Mouse (Mus musculus) MEL-GATA-1-ER (cell line): Measurements from ENCODE around the gene Rasal3.

Source experiments
- DNase-seq: peaks from one replicate; pipeline ENCODE4 v3.0.0-alpha.2; 2012; ENCODE audit warnings: low read depth; ENCODE audit errors: extremely low read depth

Gene Rasal3

DNA sequence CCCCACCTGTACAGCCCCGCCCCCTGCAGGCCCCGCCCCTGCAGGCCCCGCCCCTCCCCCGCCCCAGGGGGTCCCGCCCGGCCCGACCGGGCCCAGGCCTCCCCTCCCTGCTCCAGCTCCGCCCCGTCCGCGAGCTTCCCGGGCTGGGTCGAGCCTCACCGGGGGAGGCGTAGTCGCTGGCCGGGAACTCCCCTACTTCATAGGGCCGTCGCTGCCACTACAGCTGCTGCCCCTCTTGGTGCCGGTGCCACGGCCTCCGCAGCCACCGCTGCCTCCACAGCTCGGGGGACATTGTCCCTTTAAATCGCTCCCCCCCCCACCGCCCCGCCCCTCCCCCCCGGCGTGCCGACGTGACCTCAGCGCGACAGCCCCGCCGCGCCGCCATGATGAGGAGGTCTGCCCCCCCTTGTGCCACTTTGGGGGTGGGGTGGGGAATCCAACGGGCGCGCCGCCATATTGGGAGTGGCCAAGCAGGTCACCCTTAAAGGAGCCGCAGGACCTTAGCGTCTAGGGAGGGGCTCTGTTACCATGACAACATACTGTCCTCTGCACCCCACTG lies 14.2 kb downstream of the Rasal3 start, which contains the start of gene Wiz:
Gene Wiz (minus strand): TSS at position 339 of the 559 bp plus-strand sequence.
- peak; percentile 71 for DNase-seq

DNA sequence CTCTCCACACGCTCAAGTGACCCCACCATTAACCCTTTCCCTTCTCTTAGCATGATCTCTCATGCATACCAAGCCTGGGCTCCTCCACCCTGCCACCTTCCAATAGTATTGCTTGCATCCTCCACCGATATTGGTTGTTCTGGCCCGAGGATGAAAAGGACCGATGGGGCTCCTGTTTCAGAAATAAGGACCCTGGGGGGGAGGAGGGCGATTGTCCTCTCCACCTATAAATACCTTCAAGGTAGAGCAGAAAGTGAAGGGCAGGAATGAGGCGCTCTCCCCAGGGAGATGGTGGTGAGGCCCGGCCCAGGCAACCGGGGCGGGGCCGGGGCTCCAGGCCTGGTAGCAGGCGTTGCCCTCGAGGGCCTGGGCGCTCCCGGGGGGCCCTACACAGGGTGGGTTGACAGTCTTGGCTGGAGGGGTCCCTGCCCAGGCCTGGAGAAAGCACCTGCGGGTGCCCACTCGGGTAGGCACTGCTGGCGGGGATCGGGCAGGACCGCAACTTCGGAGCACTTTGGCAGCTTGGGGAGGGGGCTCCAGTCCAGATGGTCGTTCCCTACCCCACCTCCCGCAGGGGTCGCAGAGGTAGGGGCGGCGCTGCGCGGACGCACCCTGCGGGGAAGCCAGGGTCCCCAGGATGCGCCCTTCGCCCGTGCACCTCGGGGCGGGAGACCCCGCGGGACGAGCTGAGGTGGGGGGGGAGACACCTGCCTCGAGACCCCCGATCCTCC lies 14.8 kb downstream of the Rasal3 start:
- no peak for DNase-seq

DNA sequence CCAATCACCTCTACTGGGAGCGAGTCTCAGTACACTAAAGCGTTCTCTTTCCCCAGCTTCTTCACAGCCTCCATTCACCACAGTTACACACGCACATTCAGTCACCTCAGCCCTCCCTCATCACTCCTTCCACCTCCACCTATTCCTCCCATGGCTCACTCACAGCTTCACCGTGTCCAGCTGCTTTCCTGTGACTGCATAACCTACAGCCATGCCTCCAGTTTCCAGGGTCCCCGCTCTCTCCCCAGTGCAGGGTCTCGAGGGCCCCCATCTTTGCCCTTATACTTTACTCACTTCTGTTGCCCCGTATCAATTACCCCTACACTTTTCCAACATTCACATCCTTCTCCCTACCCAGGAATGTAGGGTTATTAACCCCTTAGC lies 15.4 kb downstream of the Rasal3 start:
- no peak for DNase-seq

DNA sequence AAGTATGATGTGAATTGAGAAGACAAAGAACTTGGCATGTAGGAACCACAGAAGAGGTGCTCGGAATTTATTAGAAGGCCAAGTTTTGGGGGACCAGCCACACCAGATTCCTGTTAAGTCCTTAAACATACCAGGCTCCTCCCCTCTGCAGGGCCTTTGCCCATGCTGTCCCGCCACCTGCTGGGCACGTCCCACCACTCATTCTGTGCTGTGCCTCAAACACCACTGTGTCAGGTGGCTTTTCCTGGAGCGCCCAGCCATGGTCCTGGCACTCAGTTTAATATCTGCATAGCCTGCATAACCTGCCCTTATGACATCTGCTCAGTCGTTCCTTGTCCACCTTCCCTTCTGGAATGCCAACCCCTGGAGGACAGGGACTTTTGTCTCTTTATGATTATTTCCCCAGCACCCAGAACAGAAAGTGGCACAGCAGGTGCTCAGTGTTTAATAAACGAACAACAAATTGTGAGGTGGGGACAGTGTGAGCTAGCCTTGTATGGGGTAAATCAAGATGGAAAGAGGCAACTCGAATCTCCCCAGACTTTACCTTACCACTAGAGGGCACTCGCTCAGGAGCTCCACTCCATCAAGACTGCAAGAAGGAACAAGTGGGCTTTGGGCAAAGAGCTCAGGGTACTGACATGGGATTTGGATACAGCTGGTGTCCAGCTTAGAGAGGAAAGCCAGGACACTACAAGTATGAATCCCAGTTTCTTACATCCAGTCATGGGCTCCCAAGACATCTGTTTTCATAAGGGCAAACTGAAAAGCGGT lies 16.5 kb downstream of the Rasal3 start:
- peak; percentile 43 for DNase-seq

DNA sequence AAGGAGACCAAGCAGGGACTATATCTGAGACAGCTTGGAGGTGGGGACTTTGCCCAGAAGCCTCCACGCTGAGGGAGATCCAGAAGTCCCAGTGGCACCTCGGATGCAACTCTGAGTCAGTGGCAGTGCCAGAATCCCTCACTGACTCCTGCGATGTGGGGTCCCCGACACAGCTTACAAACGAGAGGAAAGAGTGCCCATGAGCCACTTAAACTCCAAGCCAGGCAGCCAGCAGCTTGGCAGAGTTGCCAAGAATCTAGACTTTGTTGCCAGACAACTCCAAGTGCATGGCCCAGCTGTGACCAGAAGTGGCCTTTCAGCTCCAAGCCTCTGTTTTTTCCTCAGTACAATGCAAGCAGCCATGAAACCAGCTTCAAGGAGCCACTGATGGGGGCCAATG lies 19.7 kb downstream of the Rasal3 start:
- DNase-seq: no peak

DNA sequence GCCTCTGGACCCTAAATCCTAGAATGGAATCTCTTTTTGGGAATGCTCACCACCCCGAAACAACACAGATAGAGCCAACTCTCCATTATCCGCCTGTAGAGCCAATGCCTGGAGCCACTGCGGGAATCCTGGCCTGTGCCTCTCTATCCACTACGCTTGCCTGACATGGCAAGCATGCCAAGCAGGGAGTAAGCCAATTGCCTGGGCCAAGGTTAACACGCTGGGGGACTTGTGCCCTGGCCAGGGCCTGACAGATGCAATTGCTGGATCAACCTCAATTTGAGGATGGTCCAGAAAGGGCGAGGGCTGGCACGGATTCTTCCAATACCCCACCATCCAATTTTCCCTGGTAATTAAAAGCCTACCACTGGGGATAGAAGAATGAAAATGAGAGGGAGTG lies 20.8 kb downstream of the Rasal3 start:
- DNase-seq: no peak

DNA sequence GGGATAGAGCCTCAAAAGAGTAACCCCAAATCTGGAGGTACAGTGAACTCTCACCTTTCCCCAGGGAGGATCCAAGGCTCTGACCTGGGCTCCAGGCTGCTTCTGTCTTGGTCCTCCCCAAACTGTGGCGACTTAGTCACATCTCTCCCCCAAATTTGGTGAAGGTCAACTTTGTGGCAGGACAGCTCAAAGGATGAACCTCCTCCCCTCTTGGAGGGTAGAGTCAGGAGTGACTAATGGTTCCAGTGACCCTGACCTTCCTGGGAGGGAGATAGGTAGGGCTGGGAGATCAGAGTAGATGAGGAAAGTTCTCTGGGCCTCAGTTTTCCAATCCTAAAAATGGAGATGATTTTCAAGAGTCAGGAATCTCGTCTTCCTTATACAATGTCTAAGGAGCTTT lies 24.6 kb downstream of the Rasal3 start:
- DNase-seq: no peak

DNA sequence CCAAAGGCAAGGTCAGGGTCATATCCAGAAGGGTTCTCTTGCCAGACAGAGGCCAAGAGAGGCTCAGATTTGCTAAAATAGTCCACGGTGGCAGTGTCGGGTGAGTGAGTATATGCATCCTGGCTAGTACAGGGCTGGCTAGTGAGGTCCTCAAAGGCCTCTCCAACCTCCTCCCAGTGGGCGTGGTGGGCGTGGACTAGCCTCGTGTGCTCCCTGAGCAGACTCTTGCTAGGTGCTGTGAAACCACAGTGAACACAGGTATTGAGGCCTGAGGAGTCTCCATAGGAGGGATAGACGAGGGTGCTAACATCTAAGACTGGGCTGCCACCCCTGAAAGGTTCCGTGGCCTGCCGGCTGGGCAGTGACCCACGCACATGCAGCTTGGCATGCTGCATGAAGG lies 26.2 kb downstream of the Rasal3 start:
- DNase-seq: no peak

DNA sequence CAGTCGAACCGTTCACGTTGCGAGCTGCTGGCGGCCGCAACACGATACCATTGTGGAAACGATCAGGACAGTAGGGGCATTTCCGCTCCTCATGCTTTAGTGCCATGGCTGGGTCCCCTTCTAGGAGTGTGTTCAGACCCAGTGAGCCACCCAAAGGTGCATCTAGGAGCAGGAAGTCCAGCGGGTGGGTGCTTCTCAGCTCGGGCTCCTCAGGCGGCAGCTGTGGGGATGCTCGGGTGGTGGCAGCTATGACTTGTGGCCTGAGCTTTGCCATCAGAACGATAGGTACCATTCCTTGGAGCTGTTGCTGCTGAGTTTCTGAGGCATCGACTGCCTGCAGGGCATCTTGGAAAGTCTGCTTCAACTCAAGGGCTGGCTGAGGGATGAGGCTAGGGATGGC lies 26.9 kb downstream of the Rasal3 start:
- no peak for DNase-seq

DNA sequence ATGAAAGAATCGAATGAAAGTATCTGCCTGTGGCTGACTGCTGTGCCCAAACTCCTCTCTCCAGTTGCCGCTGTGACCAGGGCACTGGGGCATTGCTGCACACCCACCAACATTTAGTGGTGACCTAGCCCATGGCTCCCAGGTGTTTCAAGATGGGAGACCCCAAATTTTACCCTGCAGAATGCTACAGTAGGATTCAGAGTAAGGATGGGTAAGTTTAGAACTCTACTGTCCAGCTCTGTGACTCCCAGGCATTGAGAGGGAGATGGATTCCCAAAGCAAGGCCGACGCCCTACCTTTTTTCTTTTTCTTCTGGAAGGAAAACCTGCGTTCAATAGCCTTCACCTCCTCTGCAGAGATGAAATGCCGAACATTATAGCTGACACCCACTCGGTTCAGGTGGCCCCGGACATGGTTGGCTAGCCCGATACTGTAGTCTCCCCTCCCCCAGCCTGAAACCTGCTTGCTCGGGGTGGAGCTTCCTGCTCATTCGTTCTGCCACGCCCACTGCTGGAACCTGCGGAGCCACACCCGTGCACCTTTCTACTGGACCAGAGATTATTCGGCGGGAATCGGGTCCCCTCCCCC lies 34.3 kb downstream of the Rasal3 start:
- no peak for DNase-seq

DNA sequence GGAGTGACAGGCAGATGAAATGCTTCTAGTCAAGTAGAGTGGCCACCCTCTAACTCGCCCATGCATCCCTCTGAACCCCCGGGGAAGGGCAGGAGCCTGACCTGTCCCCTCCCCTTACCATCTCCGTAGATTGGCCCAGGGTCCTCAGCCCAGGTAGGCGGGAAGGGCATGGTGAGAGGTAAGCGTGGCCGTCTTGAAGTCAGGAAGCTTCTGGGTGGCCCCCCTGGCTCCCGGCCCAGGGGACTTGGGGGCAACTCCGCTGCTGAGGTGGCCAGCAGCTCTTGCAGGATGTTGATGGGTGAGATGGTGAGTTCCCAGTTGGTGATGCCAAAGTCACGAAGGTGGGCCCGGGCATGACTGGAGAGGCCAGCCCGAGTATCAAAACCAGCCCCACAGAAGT lies 35.7 kb downstream of the Rasal3 start:
- no peak for DNase-seq

DNA sequence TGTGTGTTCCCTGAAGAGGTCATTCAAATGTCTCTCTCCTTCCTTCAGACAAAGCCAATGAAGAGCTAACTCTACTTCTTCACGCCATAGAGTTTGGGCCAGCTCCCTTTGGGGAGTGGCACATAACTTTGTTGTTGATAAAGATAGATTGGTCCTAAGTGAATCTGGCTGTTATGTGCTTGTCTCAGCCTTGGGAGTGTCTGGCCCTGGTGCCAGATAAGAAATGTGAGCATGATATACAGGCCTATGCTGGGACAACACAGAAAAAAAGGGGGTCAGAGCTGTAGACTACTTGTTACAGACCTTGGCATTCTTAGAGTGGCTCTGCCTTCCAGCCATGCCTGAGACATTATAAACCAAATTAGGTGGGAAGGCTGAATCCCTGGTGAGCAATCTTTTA lies 38.1 kb downstream of the Rasal3 start:
- no peak for DNase-seq

DNA sequence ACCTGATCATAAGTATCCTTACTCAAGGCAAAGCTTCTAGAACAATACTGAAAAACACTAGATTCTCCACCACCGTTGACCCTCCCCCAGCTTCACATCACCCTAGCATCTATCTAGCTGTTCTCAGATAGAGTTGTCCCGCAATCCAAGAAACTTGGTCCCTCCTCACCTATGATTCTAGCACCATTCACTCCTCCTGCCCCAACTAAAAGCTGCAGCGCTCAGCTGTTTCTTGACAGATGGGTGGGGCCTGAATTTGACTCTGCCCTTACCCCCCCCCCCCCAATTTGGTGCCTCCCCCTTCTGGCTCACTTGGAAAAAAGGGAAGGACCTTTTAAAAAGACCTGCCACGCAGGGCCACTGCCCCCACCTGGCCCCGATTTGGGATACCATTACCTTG lies 38.5 kb downstream of the Rasal3 start:
- DNase-seq: no peak

DNA sequence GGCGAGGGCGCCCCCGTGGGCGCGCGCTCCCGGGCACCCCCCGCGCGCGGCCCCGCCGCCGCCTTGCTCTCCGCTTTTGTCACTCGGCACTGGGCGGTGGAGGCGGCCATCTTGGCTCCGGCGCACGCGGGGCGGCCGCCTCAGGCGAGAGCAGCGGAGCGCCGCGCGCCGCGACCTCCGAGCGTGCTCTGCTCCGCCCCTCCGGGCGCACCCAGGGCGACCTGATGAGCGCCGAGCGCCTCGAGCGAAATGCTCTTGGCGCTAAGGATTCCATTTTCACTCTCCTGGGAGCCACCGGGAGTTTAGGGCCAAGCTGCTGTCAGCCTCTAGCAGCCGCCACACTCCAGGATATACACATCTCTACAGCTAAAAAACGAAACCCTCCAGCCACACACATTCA lies 39.1 kb downstream of the Rasal3 start:
- peak; percentile 67 for DNase-seq

DNA sequence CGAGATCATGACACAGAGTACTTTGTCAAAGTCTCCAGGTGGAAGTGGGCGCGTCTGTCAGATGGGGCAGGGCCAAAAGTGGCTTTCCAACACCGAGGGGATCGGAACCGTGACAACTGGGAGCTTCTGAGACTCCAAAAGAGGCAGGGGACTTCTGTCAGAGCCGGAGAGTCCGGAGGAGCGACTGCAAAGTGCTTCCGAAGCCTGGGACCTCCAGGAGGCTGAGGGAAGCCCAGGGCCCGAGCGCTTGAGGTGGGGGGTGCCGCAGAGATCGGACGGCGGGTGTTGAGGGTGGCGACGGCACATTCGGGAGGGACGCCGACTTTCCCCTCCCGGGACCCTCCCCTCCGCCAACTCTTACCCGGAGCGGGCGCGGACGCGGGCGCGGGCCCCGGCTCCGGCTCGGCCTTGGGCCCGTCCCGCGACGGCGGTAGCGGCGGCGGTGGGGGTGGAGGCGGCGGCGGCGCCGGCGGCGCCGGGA lies 39.5 kb downstream of the Rasal3 start:
- DNase-seq: no peak

DNA sequence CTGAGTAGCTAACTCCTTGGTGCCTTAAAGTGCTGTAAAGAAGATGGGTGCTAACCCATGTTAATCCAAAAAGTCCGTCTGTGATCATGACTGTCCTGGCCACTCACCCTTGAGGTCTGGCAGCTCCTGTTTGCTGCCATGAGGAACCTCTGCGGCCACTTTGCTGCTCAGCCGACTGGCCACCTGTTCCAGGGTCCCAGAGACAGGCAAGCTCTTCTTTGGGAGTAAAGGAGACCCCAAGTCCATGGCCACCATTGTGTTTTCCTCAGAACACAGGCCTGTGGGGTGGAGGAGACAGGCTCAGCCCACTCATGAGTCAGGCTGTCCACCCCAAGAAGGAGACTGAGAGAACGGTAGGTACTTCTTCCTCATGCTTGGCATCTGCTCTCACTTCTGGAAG lies 40.7 kb downstream of the Rasal3 start:
- no peak for DNase-seq

DNA sequence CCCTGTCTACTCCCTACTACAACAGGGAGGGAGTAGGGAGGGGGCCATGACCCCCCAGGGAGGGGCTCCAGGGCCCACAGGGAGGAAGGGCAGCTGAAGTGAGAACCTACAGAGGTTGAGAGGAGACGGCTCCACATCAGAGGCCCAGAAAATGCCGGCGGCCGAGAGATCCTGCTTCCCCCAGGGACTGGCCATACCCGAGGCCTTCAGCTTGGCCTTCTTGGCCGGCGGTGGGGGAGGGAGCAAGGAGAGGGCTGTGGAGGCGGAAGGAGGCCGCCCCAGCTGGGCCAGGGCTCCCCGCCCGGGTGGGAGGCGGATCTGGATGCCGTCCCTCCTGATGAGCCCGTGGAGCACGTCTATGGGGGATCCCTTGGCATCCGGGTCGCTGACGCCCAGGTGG lies 43.5 kb downstream of the Rasal3 start:
- DNase-seq: no peak

DNA sequence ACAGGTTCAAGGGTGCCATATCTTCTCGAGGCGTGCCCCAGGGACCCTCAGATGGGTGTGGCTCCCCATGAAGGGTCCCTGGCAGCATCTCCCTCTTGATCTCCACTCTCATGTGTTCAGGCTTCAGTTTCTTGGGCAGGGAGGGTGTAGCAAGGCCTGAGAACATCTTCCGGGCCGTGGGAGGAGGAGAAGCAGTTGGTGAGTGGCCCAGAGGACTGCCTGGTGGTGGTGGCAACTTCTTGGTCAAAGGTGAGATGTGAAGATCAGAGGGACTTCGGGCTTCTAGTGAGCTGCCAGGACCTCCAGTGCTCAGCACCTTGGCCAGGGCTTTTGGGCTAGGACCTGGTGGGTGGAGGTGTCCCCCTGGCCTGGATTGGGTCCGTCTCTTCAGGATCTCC lies 44.4 kb downstream of the Rasal3 start:
- no peak for DNase-seq

DNA sequence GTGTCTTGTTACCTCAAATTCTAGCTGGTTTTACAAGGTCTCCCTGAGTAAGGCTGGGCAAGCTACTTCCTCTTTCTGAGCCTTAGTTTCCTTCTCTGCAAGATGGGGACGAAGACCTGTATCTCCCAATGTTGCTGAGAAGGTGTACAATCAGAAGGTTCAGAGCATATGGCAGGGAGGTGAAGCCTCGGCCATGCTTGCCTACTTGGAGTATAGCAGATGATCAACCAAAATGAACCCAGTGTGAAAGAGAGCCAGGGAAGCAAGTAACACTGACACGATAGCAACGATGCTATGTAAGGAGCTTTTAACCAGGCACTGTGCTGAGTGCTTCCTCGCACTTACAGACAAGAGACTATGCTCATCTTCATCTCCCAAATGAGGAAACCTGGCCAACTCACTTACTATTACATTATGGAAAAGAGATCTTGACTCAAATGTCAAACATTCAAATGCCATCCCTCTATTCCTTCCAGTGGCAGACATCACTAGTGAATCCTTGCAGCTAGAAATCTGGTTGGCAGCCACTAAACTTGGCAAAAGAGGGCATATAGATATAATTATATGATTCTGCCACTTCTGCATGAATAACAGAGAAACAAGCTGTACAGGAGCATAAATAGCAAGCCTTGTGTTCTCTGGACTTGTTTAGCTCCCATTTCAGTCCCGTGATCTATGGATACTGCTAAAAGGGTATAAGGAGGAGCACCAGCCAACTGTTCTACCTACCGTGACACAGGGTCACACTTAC lies 45.0 kb downstream of the Rasal3 start:
- no peak for DNase-seq

DNA sequence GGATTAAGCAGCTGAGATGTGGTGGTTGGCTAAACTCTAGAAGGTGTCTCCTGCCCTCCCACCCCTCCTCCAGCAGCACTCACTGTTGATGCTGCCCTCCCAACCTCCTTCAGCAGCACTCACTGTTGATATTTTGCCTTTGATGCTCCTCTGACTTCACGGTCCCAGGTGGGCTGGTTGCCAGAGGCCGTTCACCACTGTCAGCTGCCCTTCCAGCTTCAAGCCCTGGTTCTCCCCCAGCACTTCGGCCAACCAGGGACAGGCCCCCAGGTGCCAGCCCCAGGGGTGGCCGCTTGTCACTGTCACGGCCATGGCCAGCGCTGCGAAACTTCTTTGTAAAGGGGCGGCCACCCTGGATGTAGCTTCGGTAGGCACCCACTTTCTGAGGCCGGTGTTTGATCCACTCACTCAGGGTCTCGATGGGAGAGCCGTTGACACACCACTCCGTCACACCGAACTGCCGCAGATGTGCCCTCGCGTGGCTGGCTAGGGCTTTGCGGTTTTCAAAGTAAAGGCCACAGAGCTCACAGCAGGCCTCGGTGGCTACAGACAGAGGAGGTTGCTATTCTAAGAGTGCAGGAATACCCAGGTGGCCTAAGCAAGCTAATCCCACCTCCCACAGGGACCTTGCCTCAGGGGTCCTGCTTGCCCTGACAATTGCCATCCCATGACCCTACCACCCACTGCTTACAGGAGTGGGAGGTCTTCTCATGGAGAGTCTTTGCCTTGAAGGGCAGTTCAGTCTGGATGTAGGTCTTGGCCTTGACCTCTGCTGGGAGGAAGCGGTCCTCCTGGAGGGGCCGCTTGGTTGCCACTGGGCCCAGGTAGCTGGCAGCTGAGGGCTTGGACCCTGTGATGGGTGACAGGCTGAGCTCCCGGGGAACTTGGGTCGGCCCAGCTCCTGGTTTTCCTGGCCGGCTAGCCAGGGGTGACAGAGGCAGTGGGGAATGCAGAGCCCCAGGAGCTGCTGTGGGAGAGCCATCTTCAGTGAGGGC lies 46.3 kb downstream of the Rasal3 start:
- no peak for DNase-seq
